Comparison of ENCODE assay signal across 16 mouse cellular contexts in genomic region chr1:96805287-96805727, GRCm38 (mm10).
DNase-seq lines count a peak whose midpoint lies in the region; ATAC-seq and TF ChIP-seq lines count a peak whose summit lies in the region.
"Had no signal": no experiment of that assay in that cellular context is flagged by ENCODE, and none has a peak within 500 bp of the region (broad histone marks: within the 10 kb centered on the region; RNA-seq: fewer than 3 reads in every experiment).

No protein-coding gene starts in this region.

- no peak for TF ChIP-seq POLR2A in kidney, adult 2 months (IDR thresholded peaks at IDR 0.05; ENCODE audit: low read depth, low read length)

- H3K4me3 ChIP-seq in kidney, adult 2 months (ENCODE audit: insufficient read depth, low read depth, low read length) = no peak overlapping the region
- no peak overlapping the region for H3K4me3 ChIP-seq in intestine, embryonic 16.5 days (ENCODE audit: low read length)
- H3K4me3 ChIP-seq in gastrocnemius, adult 2 months = no peak overlapping the region
- H3K4me3 ChIP-seq: embryonic facial prominence, embryonic 15.5 days; hindbrain, embryonic 12.5 days; midbrain, embryonic 15.5 days had no signal

- H3K27ac ChIP-seq in kidney, adult 2 months (ENCODE audit: insufficient read depth, low read depth, low read length) = no peak overlapping the region
- H3K27ac ChIP-seq in intestine, embryonic 16.5 days (ENCODE audit: low read length) = no peak overlapping the region
- H3K27ac ChIP-seq in gastrocnemius, adult 2 months = no peak overlapping the region
- H3K27ac ChIP-seq: embryonic facial prominence, embryonic 15.5 days; hindbrain, embryonic 12.5 days; macrophage; midbrain, embryonic 15.5 days had no signal

- ATAC-seq in intestine, embryonic 16.5 days = peak; percentile 66
- ATAC-seq: midbrain, embryonic 15.5 days had no signal

- no peak for TF ChIP-seq CTCF in kidney, adult 2 months (conservative IDR thresholded peaks at IDR 0.05; ENCODE audit: insufficient read depth, insufficient read length, low read depth, low read length)
- TF ChIP-seq CTCF in gastrocnemius, adult 2 months (IDR thresholded peaks at IDR 0.05) = no peak

- no peaks in the 10 kb centered on the region for H3K4me1 ChIP-seq in kidney, adult 2 months (ENCODE audit: control insufficient read depth, insufficient read depth, low read length)
- no peaks in the 10 kb centered on the region for H3K4me1 ChIP-seq in intestine, embryonic 16.5 days (ENCODE audit: control insufficient read depth, insufficient read depth, low read length)
- H3K4me1 ChIP-seq: embryonic facial prominence, embryonic 15.5 days; hindbrain, embryonic 12.5 days; midbrain, embryonic 15.5 days had no signal

- no peaks in the 10 kb centered on the region for H3K36me3 ChIP-seq in kidney, adult 2 months (ENCODE audit: control insufficient read depth, insufficient read depth, low read length)
- H3K36me3 ChIP-seq in intestine, embryonic 16.5 days (ENCODE audit: control insufficient read depth, insufficient read depth, low read length) = no peaks in the 10 kb centered on the region
- H3K36me3 ChIP-seq: embryonic facial prominence, embryonic 15.5 days; hindbrain, embryonic 12.5 days; midbrain, embryonic 15.5 days had no signal

- intact Hi-C loops in gastrocnemius, adult 2 months (cut with DNase I) = no loop called here

- no peaks in the 10 kb centered on the region for H3K27me3 ChIP-seq in kidney, adult 2 months (replicated peaks; ENCODE audit: control insufficient read depth, insufficient read depth, low read length)
- no peaks in the 10 kb centered on the region for H3K27me3 ChIP-seq in intestine, embryonic 16.5 days (replicated peaks; ENCODE audit: control insufficient read depth, insufficient read depth, low read length)
- H3K27me3 ChIP-seq: embryonic facial prominence, embryonic 15.5 days; hindbrain, embryonic 12.5 days; midbrain, embryonic 15.5 days had no signal

- WGBS in kidney, adult 2 months = 21% methylated on average over 2 of the region's 2 CpGs
- WGBS in intestine, embryonic 16.5 days = 24% methylated on average over 2 of the region's 2 CpGs

- no peak overlapping the region for H3K4me2 ChIP-seq in intestine, embryonic 16.5 days (ENCODE audit: low read depth, low read length)
- H3K4me2 ChIP-seq: embryonic facial prominence, embryonic 15.5 days; hindbrain, embryonic 12.5 days; midbrain, embryonic 15.5 days had no signal

- DNase-seq in kidney, adult 2 months = peak; percentile 13
- DNase-seq in kidney, postnatal 25 days = no peak
- DNase-seq in lung, adult 18-20 months = peak; percentile 65 to 81
- peak; percentile 84 for DNase-seq in lung, postnatal 36 days
- DNase-seq in adrenal gland, postnatal 25 days = no peak
- DNase-seq in gastrocnemius, adult 2 months = no peak
- DNase-seq in layer of hippocampus, adult 11-12 months (ENCODE audit: low spot score) = no peak
- DNase-seq: B cell, adult 2 months; cerebellum, postnatal 36 days; liver; right cerebral cortex, postnatal 14 days had no signal

- no peaks in the 10 kb centered on the region for H3K9me3 ChIP-seq in intestine, embryonic 16.5 days (ENCODE audit: control insufficient read depth, low read length)
- H3K9me3 ChIP-seq: embryonic facial prominence, embryonic 15.5 days; hindbrain, embryonic 12.5 days; midbrain, embryonic 15.5 days had no signal

- no peak overlapping the region for H3K9ac ChIP-seq in intestine, embryonic 16.5 days (ENCODE audit: low read depth, low read length)
- H3K9ac ChIP-seq: embryonic facial prominence, embryonic 15.5 days; hindbrain, embryonic 12.5 days; midbrain, embryonic 15.5 days had no signal

Comparison
In these comparisons a context has a peak if more than half of its experiments do, and no peak if none do; other contexts are left out.
1. DNase-seq: peak in kidney, adult 2 months (single experiment), lung, adult 18-20 months (2 of 2) and lung, postnatal 36 days (single experiment); none in kidney, postnatal 25 days (0 of 2), adrenal gland, postnatal 25 days (single experiment), gastrocnemius, adult 2 months (single experiment) and layer of hippocampus, adult 11-12 months (single experiment).